Comparison of ENCODE assay signal across 13 mouse cellular contexts in genomic region chr4:46747007-46747746, GRCm38 (mm10).
DNase-seq lines count a peak whose midpoint lies in the region; ATAC-seq and TF ChIP-seq lines count a peak whose summit lies in the region.
"Had no signal": no experiment of that assay in that cellular context is flagged by ENCODE, and none has a peak within 500 bp of the region (broad histone marks: within the 10 kb centered on the region; RNA-seq: fewer than 3 reads in every experiment).

No protein-coding gene starts in this region.

- peak; percentile 54 for TF ChIP-seq EP300 in ES-Bruce4 (IDR thresholded peaks at IDR 0.05; ENCODE audit: insufficient read depth, low read depth, low read length)

- no peaks in the 10 kb centered on the region for H3K27me3 ChIP-seq in embryonic facial prominence, embryonic 11.5 days (ENCODE audit: control insufficient read depth, insufficient read depth, low read length)
- H3K27me3 ChIP-seq in embryonic facial prominence, embryonic 10.5 days (replicated peaks; ENCODE audit: low read depth, poor library complexity, severe bottlenecking), result 0 out of 2 replicates have a peak, but pooled peaks cover 8% of the 10 kb centered on the region
- H3K27me3 ChIP-seq in ES-Bruce4 (ENCODE audit: control insufficient read depth, insufficient read depth, low read length, poor library complexity, severe bottlenecking), result no peaks in the 10 kb centered on the region
- 0 out of 2 replicates have a peak, but pooled peaks cover 4% of the 10 kb centered on the region for H3K27me3 ChIP-seq in hindbrain, embryonic 10.5 days (ENCODE audit: insufficient read depth, poor library complexity, severe bottlenecking)
- H3K27me3 ChIP-seq: stomach, embryonic 15.5 days had no signal

- no peak for ATAC-seq in embryonic facial prominence, embryonic 11.5 days (replicated peaks; ENCODE audit: insufficient number of reproducible peaks, low FRiP score, low TSS enrichment, low read depth)
- no peak for ATAC-seq in erythroid progenitor cell, adult 5-6 weeks (replicated peaks; ENCODE audit: low FRiP score, poor library complexity, severe bottlenecking)
- no peak for ATAC-seq in granulocyte monocyte progenitor cell, adult 5-6 weeks (replicated peaks; ENCODE audit: poor library complexity, severe bottlenecking)

- DNase-seq in embryonic facial prominence, embryonic 11.5 days (ENCODE audit: low spot score), result peak; percentile 40
- DNase-seq in embryonic facial prominence, embryonic 10.5 days (ENCODE audit: low spot score), result no peak
- DNase-seq in hindbrain, embryonic 10.5 days (ENCODE audit: low spot score), result peak; percentile 16
- peak; percentile 22 for DNase-seq in mesoderm, embryonic 11.5 days (ENCODE audit: low read depth, low spot score)
- no peak for DNase-seq in yolk sac, embryonic 10.5 days (ENCODE audit: low spot score)
- DNase-seq: B cell, adult 2 months; gastrocnemius, postnatal 25 days had no signal

- no peak overlapping the region for H3K4me3 ChIP-seq in embryonic facial prominence, embryonic 11.5 days (ENCODE audit: low read depth, low read length)
- H3K4me3 ChIP-seq in embryonic facial prominence, embryonic 10.5 days, result no peak overlapping the region
- no peak overlapping the region for H3K4me3 ChIP-seq in ES-Bruce4 (ENCODE audit: low read depth, low read length)
- no peak overlapping the region for H3K4me3 ChIP-seq in hindbrain, embryonic 10.5 days
- H3K4me3 ChIP-seq: stomach, embryonic 15.5 days had no signal

- H3K4me1 ChIP-seq in embryonic facial prominence, embryonic 11.5 days (ENCODE audit: control insufficient read depth, insufficient read depth, low read length), result no peaks in the 10 kb centered on the region
- peaks cover 30% of the 10 kb centered on the region for H3K4me1 ChIP-seq in embryonic facial prominence, embryonic 10.5 days
- H3K4me1 ChIP-seq in ES-Bruce4 (ENCODE audit: control insufficient read depth, insufficient read depth, low read length), result peaks cover 7% of the 10 kb centered on the region
- peaks cover 33% of the 10 kb centered on the region for H3K4me1 ChIP-seq in hindbrain, embryonic 10.5 days (replicated peaks)
- H3K4me1 ChIP-seq: stomach, embryonic 15.5 days had no signal

- 38% methylated on average over 14 of the region's 14 CpGs for WGBS in embryonic facial prominence, embryonic 11.5 days
- 34% methylated on average over 14 of the region's 14 CpGs for WGBS in embryonic facial prominence, embryonic 10.5 days
- 38% methylated on average over 14 of the region's 14 CpGs for whole genome bisulfite sequencing in hindbrain, embryonic 10.5 days

- H3K9ac ChIP-seq in embryonic facial prominence, embryonic 11.5 days (replicated peaks; ENCODE audit: low read length), result 0 out of 2 replicates have a peak overlapping the region, but pooled peaks have one; percentile 6
- H3K9ac ChIP-seq in ES-Bruce4 (ENCODE audit: low read depth, poor library complexity, severe bottlenecking), result no peak overlapping the region
- H3K9ac ChIP-seq: liver, embryonic 14.5 days; stomach, embryonic 15.5 days had no signal

- no peak overlapping the region for H3K27ac ChIP-seq in embryonic facial prominence, embryonic 11.5 days (replicated peaks; ENCODE audit: low read depth, low read length)
- no peak overlapping the region for H3K27ac ChIP-seq in embryonic facial prominence, embryonic 10.5 days (replicated peaks)
- H3K27ac ChIP-seq in ES-Bruce4 (ENCODE audit: insufficient read depth, low read length), result no peak overlapping the region
- peak overlapping the region; percentile 46 for H3K27ac ChIP-seq in hindbrain, embryonic 10.5 days
- H3K27ac ChIP-seq: kidney, postnatal 0 days; liver, embryonic 14.5 days; stomach, embryonic 15.5 days had no signal

- H3K4me2 ChIP-seq in embryonic facial prominence, embryonic 11.5 days (ENCODE audit: low read depth, low read length), result no peak overlapping the region
- H3K4me2 ChIP-seq: stomach, embryonic 15.5 days had no signal

- no peaks in the 10 kb centered on the region for H3K36me3 ChIP-seq in embryonic facial prominence, embryonic 11.5 days (replicated peaks; ENCODE audit: control insufficient read depth, insufficient read depth, low read depth, low read length)
- H3K36me3 ChIP-seq in embryonic facial prominence, embryonic 10.5 days (replicated peaks), result no peaks in the 10 kb centered on the region
- H3K36me3 ChIP-seq in ES-Bruce4 (ENCODE audit: control insufficient read depth, insufficient read depth, low read length, poor library complexity, severe bottlenecking), result no peaks in the 10 kb centered on the region
- H3K36me3 ChIP-seq in hindbrain, embryonic 10.5 days, result no peaks in the 10 kb centered on the region
- H3K36me3 ChIP-seq: stomach, embryonic 15.5 days had no signal

- no peak for TF ChIP-seq CTCF in ES-Bruce4 (IDR thresholded peaks at IDR 0.05; ENCODE audit: low read depth, low read length)

- no peaks in the 10 kb centered on the region for H3K9me3 ChIP-seq in embryonic facial prominence, embryonic 11.5 days (replicated peaks; ENCODE audit: control insufficient read depth, low read length)
- no peaks in the 10 kb centered on the region for H3K9me3 ChIP-seq in embryonic facial prominence, embryonic 10.5 days
- no peaks in the 10 kb centered on the region for H3K9me3 ChIP-seq in ES-Bruce4 (replicated peaks; ENCODE audit: control insufficient read depth, insufficient read depth, low read length, poor library complexity, severe bottlenecking)
- no peaks in the 10 kb centered on the region for H3K9me3 ChIP-seq in hindbrain, embryonic 10.5 days
- H3K9me3 ChIP-seq: stomach, embryonic 15.5 days had no signal

- TF ChIP-seq POLR2A in ES-Bruce4 (IDR thresholded peaks at IDR 0.05; ENCODE audit: insufficient read depth, low read length), result no peak

Comparison
In these comparisons a context has a peak if more than half of its experiments do, and no peak if none do; other contexts are left out.
1. DNase-seq: peak in embryonic facial prominence, embryonic 11.5 days (single experiment), hindbrain, embryonic 10.5 days (single experiment) and mesoderm, embryonic 11.5 days (single experiment); none in embryonic facial prominence, embryonic 10.5 days (single experiment) and yolk sac, embryonic 10.5 days (single experiment).